Mouse (Mus musculus) CH12.LX (cell line): ENCODE data around the gene Gm15140. TPM values are rescaled to one million over a fixed set of nuclear protein-coding genes. Genes with fewer than 3 reads are reported as not detected.
"Not testable (repeated sequence)": the region's sequence is repeated elsewhere in the genome, so short reads cannot be mapped to it uniquely, and the experiment has no call there.

Experiments
- DNase-seq: peaks from one replicate; pipeline ENCODE4 v3.0.0-alpha.2; 2013; ENCODE audit errors: extremely low read depth
- H3K27ac ChIP-seq: 2 replicates; pipeline ENCODE4 v1.5.1; 2012; ENCODE audit warnings: low read depth, mild to moderate bottlenecking, control low read depth, moderate library complexity; ENCODE audit not compliant: insufficient read depth
- H3K27me3 ChIP-seq: replicated peaks from 2 replicates; pipeline ENCODE3; 2012; ENCODE audit warnings: inconsistent platforms
- H3K36me3 ChIP-seq, 2 experiments: replicated peaks in 1 of 2; 2 replicates each; pipeline versions ENCODE3 to v1.6.1; 2012; ENCODE audit warnings: inconsistent platforms in 1 of 2, low read length in 1 of 2, mild to moderate bottlenecking in 1 of 2, mixed read lengths in 1 of 2, moderate library complexity in 1 of 2; ENCODE audit not compliant: control insufficient read depth in 1 of 2, insufficient read depth in 1 of 2
- H3K4me1 ChIP-seq, 2 experiments: 2 replicates each; pipeline ENCODE4 v1.6.1; 2012; ENCODE audit warnings: inconsistent platforms in 1 of 2, moderate library complexity in 1 of 2; ENCODE audit not compliant: insufficient read depth in 2 of 2, control insufficient read depth in 1 of 2
- H3K4me2 ChIP-seq: 2 replicates; pipeline ENCODE4 v1.6.1; 2012; ENCODE audit warnings: low read depth, mild to moderate bottlenecking, control low read depth; ENCODE audit not compliant: poor library complexity, insufficient read depth, severe bottlenecking
- H3K4me3 ChIP-seq, 3 experiments: fragments of 150-350 bp in 1 of 3; sonication (generic) in 1 of 3; replicated peaks in 1 of 3; 2 replicates each; pipeline versions ENCODE3 to v1.5.1; 2011 to 2012; ENCODE audit warnings: low read depth in 2 of 3, low read length in 2 of 3, mild to moderate bottlenecking in 2 of 3, moderate library complexity in 2 of 3, control low read depth in 1 of 3, improper control_type of control experiment in 1 of 3, inconsistent platforms in 1 of 3, mixed read lengths in 1 of 3; ENCODE audit not compliant: poor library complexity in 1 of 3
- H3K79me2 ChIP-seq: replicated peaks from 2 replicates; pipeline ENCODE4 v1.6.1; 2012; ENCODE audit warnings: mild to moderate bottlenecking, moderate library complexity; ENCODE audit not compliant: control insufficient read depth, poor library complexity, insufficient read depth, severe bottlenecking; ENCODE audit errors: extremely low read depth
- H3K9ac ChIP-seq: 2 replicates; pipeline ENCODE4 v1.6.1; 2012; ENCODE audit warnings: low read depth, mild to moderate bottlenecking, control low read depth, moderate library complexity; ENCODE audit not compliant: insufficient read depth
- H3K9me3 ChIP-seq: replicated peaks from 2 replicates; pipeline ENCODE3; 2012; ENCODE audit warnings: low read length, inconsistent platforms, mixed read lengths
- dilution Hi-C: fragments of 300-500 bp; cut with MboI; formaldehyde crosslinking; loops from 2 replicates; pipeline ENCODE4 v1.14.3; 2020; ENCODE audit warnings: low sequenced_read_pairs; ENCODE audit not compliant: extremely low pct_unique_long_range_greater_than_20kb, extremely low pct_ligation_motif_present
- in situ Hi-C: fragments of 300-500 bp; cut with MboI; formaldehyde crosslinking; loops from 3 replicates; pipeline ENCODE4 v1.14.3; 2019; ENCODE audit warnings: low sequenced_read_pairs, low pct_ligation_motif_present, low pct_unique_long_range_greater_than_20kb, mixed read lengths
- polyA plus RNA-seq: library from polyadenylated mRNA; unstranded; fragments of >175 nt; gene quantifications from 2 replicates; pipeline ENCODE4 v1.2.1, GENCODE M21; 2012; ENCODE audit warnings: low read depth; ENCODE audit not compliant: insufficient read length
- total RNA-seq, 2 experiments: library from RNA; depleted of rRNA; stranded (reverse); fragments of 300-350 nt in 1 of 2; fragments of >200 nt in 1 of 2; gene quantifications; 2 replicates each; pipeline ENCODE4 v1.2.3; 2012 to 2014

The Gm15140 gene
- total RNA-seq (2012; rRNA removed): not detected in 2 replicates
- not detected in 2 replicates for total RNA-seq (2014; rRNA removed)
- polyA plus RNA-seq: not detected in 2 replicates

- H3K79me2 ChIP-seq, H3K4me1 ChIP-seq, H3K27ac ChIP-seq, H3K9ac ChIP-seq, DNase-seq, H3K4me3 ChIP-seq, in situ Hi-C loops, H3K9me3 ChIP-seq, H3K36me3 ChIP-seq, dilution Hi-C loops, H3K27me3 ChIP-seq, H3K4me2 ChIP-seq: not testable (repeated sequence)
These were observed at the start of gene Gm15140 for GRCm38 (mm10) chrX:154120585-154120984. Gene Gm15140 (minus strand): TSS chrX:154120685.

Other genes starting within 250 kb of the Gm15140 start
- not detected in 2 replicates for gene Samt1, start 108.0 kb downstream of the Gm15140 start, total RNA-seq (2012; rRNA removed)
- gene Samt1, start 108.0 kb downstream of the Gm15140 start, total RNA-seq (2014; rRNA removed): not detected in 2 replicates
- not detected in 2 replicates for gene Samt1, start 108.0 kb downstream of the Gm15140 start, polyA plus RNA-seq
- not detected in 2 replicates for gene 4921511M17Rik, start 86.9 kb downstream of the Gm15140 start, total RNA-seq (2012; rRNA removed)
- not detected in 2 replicates for gene 4921511M17Rik, start 86.9 kb downstream of the Gm15140 start, total RNA-seq (2014; rRNA removed)
- gene 4921511M17Rik, start 86.9 kb downstream of the Gm15140 start, polyA plus RNA-seq: not detected in 2 replicates
- gene Gm10057, start 65.6 kb downstream of the Gm15140 start, total RNA-seq (2012; rRNA removed): not detected in 2 replicates
- not detected in 2 replicates for gene Gm10057, start 65.6 kb downstream of the Gm15140 start, total RNA-seq (2014; rRNA removed)
- gene Gm10057, start 65.6 kb downstream of the Gm15140 start, polyA plus RNA-seq: not detected in 2 replicates
- gene 4930524N10Rik, start 222.7 kb upstream of the Gm15140 start, total RNA-seq (2012; rRNA removed): not detected in 2 replicates
- gene 4930524N10Rik, start 222.7 kb upstream of the Gm15140 start, total RNA-seq (2014; rRNA removed): not detected in 2 replicates
- gene 4930524N10Rik, start 222.7 kb upstream of the Gm15140 start, polyA plus RNA-seq: not detected in 2 replicates